Mouse (Mus musculus) right cerebral cortex, adult 2 months (tissue): Measurements from ENCODE around the gene Dok5.

Experiments
- DNase-seq, 2 experiments: peaks; one replicate each; pipeline ENCODE4 v3.0.0; 2021 to 2022; ENCODE audit warnings: low spot score in 2 of 2

Gene Dok5

GRCm38 (mm10) chr2:170738446-170738845, 6.8 kb downstream of the Dok5 start:
- peak; percentile 67 to 68 for DNase-seq

GRCm38 (mm10) chr2:170738891-170739290, 7.3 kb downstream of the Dok5 start:
- DNase-seq = no peak

- no peak for DNase-seq
Observed at GRCm38 (mm10) chr2:170739713-170740365, 8.2 kb downstream of the Dok5 start.

- no peak for DNase-seq
Observed at GRCm38 (mm10) chr2:170743521-170743920, 11.9 kb downstream of the Dok5 start.

- no peak for DNase-seq
Observed at GRCm38 (mm10) chr2:170748901-170749300, 17.3 kb downstream of the Dok5 start.

GRCm38 (mm10) chr2:170752191-170752850, 20.7 kb downstream of the Dok5 start:
- DNase-seq = no peak

- DNase-seq = no peak
Observed at GRCm38 (mm10) chr2:170755817-170756216, 24.2 kb downstream of the Dok5 start.

GRCm38 (mm10) chr2:170756667-170757066, 25.1 kb downstream of the Dok5 start:
- no peak for DNase-seq

GRCm38 (mm10) chr2:170757228-170757875, 25.7 kb downstream of the Dok5 start:
- no peak for DNase-seq

- DNase-seq = no peak
Observed at GRCm38 (mm10) chr2:170758201-170758600, 26.6 kb downstream of the Dok5 start.

- DNase-seq = peak in 1 of 2 experiments; percentile 22
Observed at GRCm38 (mm10) chr2:170764704-170765103, 33.1 kb downstream of the Dok5 start.

- peak; percentile 71 to 81 for DNase-seq
Observed at GRCm38 (mm10) chr2:170767243-170767642, 35.6 kb downstream of the Dok5 start.

GRCm38 (mm10) chr2:170768699-170769098, 37.1 kb downstream of the Dok5 start:
- DNase-seq = no peak

GRCm38 (mm10) chr2:170771555-170771954, 39.9 kb downstream of the Dok5 start:
- no peak for DNase-seq

- DNase-seq = no peak
Observed at GRCm38 (mm10) chr2:170772126-170772884, 40.7 kb downstream of the Dok5 start.

GRCm38 (mm10) chr2:170772885-170773270, 41.3 kb downstream of the Dok5 start:
- DNase-seq = no peak

GRCm38 (mm10) chr2:170775577-170775976, 44.0 kb downstream of the Dok5 start:
- DNase-seq = no peak

GRCm38 (mm10) chr2:170776107-170776506, 44.5 kb downstream of the Dok5 start:
- peak in 1 of 2 experiments; percentile 29 for DNase-seq

GRCm38 (mm10) chr2:170777572-170777971, 46.0 kb downstream of the Dok5 start:
- DNase-seq = no peak

GRCm38 (mm10) chr2:170780010-170780750, 48.6 kb downstream of the Dok5 start:
- DNase-seq = no peak

- DNase-seq = no peak
Observed at GRCm38 (mm10) chr2:170788101-170788500, 56.5 kb downstream of the Dok5 start.
